ENCODE assay signal across 21 mouse cellular contexts in the genomic region with DNA sequence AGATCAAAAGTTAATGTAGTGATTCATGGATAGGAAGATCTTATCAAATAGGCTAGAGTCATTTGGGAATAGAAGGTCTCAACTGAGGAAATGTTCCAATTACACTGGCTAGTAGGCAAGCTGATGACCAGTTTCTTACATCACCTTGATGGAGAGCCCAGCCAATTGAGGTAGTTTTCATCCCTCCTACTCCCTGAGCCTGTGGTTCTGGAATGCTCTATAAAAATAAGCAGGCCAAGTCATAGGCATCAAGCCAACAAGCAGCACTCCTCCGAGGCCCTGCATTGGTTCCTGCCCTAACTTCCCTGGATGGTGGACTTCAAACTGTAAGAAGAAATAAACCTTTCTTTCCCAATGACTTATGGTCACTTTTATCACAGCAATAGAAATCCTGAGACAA. TPM values are rescaled to one million over a fixed set of nuclear protein-coding genes. Genes with fewer than 3 reads are reported as not detected.
DNase-seq lines count a peak whose midpoint lies in the region; TF ChIP-seq lines count a peak whose summit lies in the region.
"Had no signal": no experiment of that assay in that cellular context is flagged by ENCODE, and none has a peak within 500 bp of the region (broad histone marks: within the 10 kb centered on the region; RNA-seq: fewer than 3 reads in every experiment).

No protein-coding gene starts in this region.

- peak; percentile 14 to 21 for DNase-seq in cerebellum, postnatal 10 days
- no peak for DNase-seq in cerebellum, adult 11 months
- DNase-seq in kidney, adult 2 months: peak; percentile 12
- no peak for DNase-seq in kidney, postnatal 36 days
- peak; percentile 64 for DNase-seq in NIH3T3 (ENCODE audit: low read depth)
- peak; percentile 47 for DNase-seq in fat pad, adult 2 months (ENCODE audit: extremely low read depth, low read depth, low spot score)
- DNase-seq in layer of hippocampus, adult 8-10 months (ENCODE audit: low spot score in 2 of 2): no peak
- DNase-seq: heart, adult 18-20 months; heart, postnatal 10 days; left cerebral cortex, postnatal 4 days; lung, adult 18-20 months; lung, postnatal 10 days; right cerebral cortex, postnatal 14 days; thymus, adult 2 months; thymus, postnatal 4 days had no signal

- TF ChIP-seq CTCF in kidney, adult 2 months (conservative IDR thresholded peaks at IDR 0.05; ENCODE audit: insufficient read depth, insufficient read length, low read depth, low read length): no peak

- peaks cover 3% of the 10 kb centered on the region; the same call in 1 of the 2 replicates for H3K4me1 ChIP-seq in kidney, adult 2 months (ENCODE audit: control insufficient read depth, insufficient read depth, low read length)
- H3K4me1 ChIP-seq: forebrain, embryonic 12.5 days; heart, embryonic 12.5 days; hindbrain, embryonic 13.5 days; intestine, embryonic 15.5 days; liver, embryonic 12.5 days had no signal

- no peak for TF ChIP-seq POLR2A in kidney, adult 2 months (IDR thresholded peaks at IDR 0.05; ENCODE audit: low read depth, low read length)

- H3K27me3 ChIP-seq in kidney, adult 2 months (replicated peaks; ENCODE audit: control insufficient read depth, insufficient read depth, low read length): no peaks in the 10 kb centered on the region
- H3K27me3 ChIP-seq: forebrain, embryonic 12.5 days; heart, embryonic 12.5 days; hindbrain, embryonic 13.5 days; intestine, embryonic 15.5 days; liver, embryonic 12.5 days had no signal

- no peak overlapping the region for H3K4me3 ChIP-seq in kidney, adult 2 months (ENCODE audit: insufficient read depth, low read depth, low read length)
- H3K4me3 ChIP-seq: forebrain, embryonic 12.5 days; heart, embryonic 12.5 days; hindbrain, embryonic 13.5 days; intestine, embryonic 15.5 days; liver, embryonic 12.5 days had no signal

- H3K36me3 ChIP-seq in kidney, adult 2 months (ENCODE audit: control insufficient read depth, insufficient read depth, low read length): peaks cover 19% of the 10 kb centered on the region

- H3K27ac ChIP-seq in kidney, adult 2 months (ENCODE audit: insufficient read depth, low read depth, low read length): no peak overlapping the region
- H3K27ac ChIP-seq: forebrain, embryonic 12.5 days; hindbrain, embryonic 13.5 days; intestine, embryonic 15.5 days; liver, embryonic 12.5 days; stomach, postnatal 0 days had no signal

- 47% methylated on average over 1 of the region's 1 CpGs for WGBS in kidney, adult 2 months

RNA-seq across cellular contexts. Expression of a gene that starts 17.1 kb away (rescaled TPM):
- 61.0 and 76.6 TPM in 2 replicates for polyA plus RNA-seq in kidney, adult 2 months (2012; rRNA removed)
- 1,000 to 10,000 TPM in 1 of 4 experiments, 100 to 1,000 TPM in 3; 879 to 1,039 (median 899) TPM for total RNA-seq in layer of hippocampus, adult 8-10 months (2022)

RNA-seq across cellular contexts. Expression of a gene that starts 29.1 kb away (rescaled TPM):
- 4.5 and 4.9 TPM in 2 replicates for polyA plus RNA-seq in kidney, adult 2 months (2012; rRNA removed)
- total RNA-seq in layer of hippocampus, adult 8-10 months (2022): 10 to 100 TPM; 30.3 to 38.3 (median 34.6) TPM

Comparison
In these comparisons a context has a peak if more than half of its experiments do, and no peak if none do; other contexts are left out.
1. DNase-seq: peak in cerebellum, postnatal 10 days (2 of 2), kidney, adult 2 months (single experiment), NIH3T3 (single experiment) and fat pad, adult 2 months (single experiment); none in cerebellum, adult 11 months (single experiment), kidney, postnatal 36 days (0 of 2) and layer of hippocampus, adult 8-10 months (0 of 2).